Mouse (Mus musculus) right cerebral cortex, postnatal 10 days (tissue): ENCODE results near the gene Btg2.

Source experiments
- DNase-seq, 2 experiments: peaks; one replicate each; pipeline ENCODE4 v3.0.0; 2021; ENCODE audit warnings: low spot score in 2 of 2

The Btg2 gene

GRCm38 (mm10) chr1:134097956-134098725, 19.2 kb upstream of the Btg2 start:
- DNase-seq = no peak

- DNase-seq = no peak
Measured at GRCm38 (mm10) chr1:134097080-134097855, 18.3 kb upstream of the Btg2 start.

- peak; percentile 69 to 70 for DNase-seq
Measured at GRCm38 (mm10) chr1:134096264-134096934, 17.5 kb upstream of the Btg2 start.

GRCm38 (mm10) chr1:134095721-134096120, 16.8 kb upstream of the Btg2 start:
- no peak for DNase-seq

GRCm38 (mm10) chr1:134095033-134095612, 16.2 kb upstream of the Btg2 start:
- no peak for DNase-seq

- no peak for DNase-seq
Measured at GRCm38 (mm10) chr1:134093771-134094526, 15.0 kb upstream of the Btg2 start.

- DNase-seq = peak; percentile 90 to 92
Measured at GRCm38 (mm10) chr1:134092852-134093770, 14.2 kb upstream of the Btg2 start.

- DNase-seq = no peak
Measured at GRCm38 (mm10) chr1:134092368-134092767, 13.4 kb upstream of the Btg2 start.

GRCm38 (mm10) chr1:134091851-134092250, 12.9 kb upstream of the Btg2 start:
- no peak for DNase-seq

- no peak for DNase-seq
Measured at GRCm38 (mm10) chr1:134089074-134089473, 10.2 kb upstream of the Btg2 start.

- no peak for DNase-seq
Measured at GRCm38 (mm10) chr1:134086811-134087398, 8.0 kb upstream of the Btg2 start.

GRCm38 (mm10) chr1:134086017-134086416, 7.1 kb upstream of the Btg2 start:
- DNase-seq = no peak

- DNase-seq = no peak
Measured at GRCm38 (mm10) chr1:134084128-134084527, 5.2 kb upstream of the Btg2 start.

- no peak for DNase-seq
Measured at GRCm38 (mm10) chr1:134083676-134084075, 4.8 kb upstream of the Btg2 start.

GRCm38 (mm10) chr1:134082987-134083516, 4.1 kb upstream of the Btg2 start:
- DNase-seq = peak; percentile 80 to 90

- DNase-seq = no peak
Measured at GRCm38 (mm10) chr1:134080881-134081450, 2.0 kb upstream of the Btg2 start.

- DNase-seq = no peak
Measured at GRCm38 (mm10) chr1:134080406-134080805, 1.5 kb upstream of the Btg2 start.

- DNase-seq = peak in 1 of 2 experiments; percentile 68
Measured at GRCm38 (mm10) chr1:134079477-134080163, 700 bp upstream of the Btg2 start.
